Mouse (Mus musculus): ENCODE measurements around the gene Zg16. TPM values are rescaled to one million over a fixed set of nuclear protein-coding genes. Genes with fewer than 3 reads are reported as not detected.
A peak's percentile ranks its signal among the peaks of the same experiment; 100 is the strongest.

Zg16 gene
- polyA plus RNA-seq, 1 experiment from 2014 or later = not detected

DNA sequence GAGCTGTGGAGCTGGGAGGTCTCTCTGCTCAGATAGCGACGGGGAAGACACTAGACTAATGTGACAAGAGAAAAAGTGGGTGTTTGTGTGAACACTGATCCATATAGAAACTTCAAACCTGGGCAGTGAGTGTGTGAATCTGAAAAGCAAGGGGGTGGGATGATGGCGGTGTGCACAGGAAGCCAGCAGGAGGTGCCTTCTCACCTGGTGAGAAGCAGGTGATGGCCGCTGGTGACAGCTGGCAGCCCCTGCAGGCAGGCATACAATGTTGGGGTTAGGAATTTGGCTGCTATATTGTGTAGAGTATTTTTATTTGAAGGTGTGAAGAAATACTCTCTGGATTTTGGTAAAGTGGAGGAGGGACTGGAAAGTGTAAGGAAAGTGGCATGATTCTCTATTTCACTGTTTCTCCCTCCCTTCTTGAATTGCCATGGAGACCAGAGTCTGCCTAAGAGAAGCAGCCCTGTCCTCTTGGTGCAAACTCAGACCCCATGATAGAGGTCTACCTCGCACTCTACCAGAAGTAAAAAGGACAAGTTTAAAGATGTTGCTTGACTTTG is 32.0 kb downstream of the Zg16 start:
- H3K27me3 ChIP-seq (ENCODE audit: control insufficient read depth, insufficient read depth, low read depth, low read length) = no peaks in the 10 kb centered on the region
- H3K9ac ChIP-seq (ENCODE audit: low read depth, low read length) = no peak overlapping the region
- H3K27ac ChIP-seq (ENCODE audit: low read length) = no peak overlapping the region
- WGBS = 74% methylated on average over 5 of the region's 5 CpGs
- no peak overlapping the region for H3K4me2 ChIP-seq (ENCODE audit: low read length)
- no peak overlapping the region for H3K4me3 ChIP-seq (ENCODE audit: low read depth, low read length)
- H3K4me1 ChIP-seq (ENCODE audit: control insufficient read depth, insufficient read depth, low read length) = no peaks in the 10 kb centered on the region
- H3K36me3 ChIP-seq (ENCODE audit: control insufficient read depth, insufficient read depth, low read length) = no peaks in the 10 kb centered on the region
- no peak for ATAC-seq
- no peaks in the 10 kb centered on the region for H3K9me3 ChIP-seq (replicated peaks; ENCODE audit: control insufficient read depth, low read length, poor library complexity, severe bottlenecking)

GRCm38 (mm10) chr7:127041851-127042672 is 45.1 kb downstream of the Zg16 start, which contains the start of gene Kif22:
Gene Kif22 (minus strand): TSS chr7:127042471.
- Histone ChIP-seq H3K9ac (ENCODE audit: low read depth, low read length) (peak within 1 kb of the TSS; percentile 66), H3K36me3 (ENCODE audit: control insufficient read depth, insufficient read depth, low read length) (no peaks in the 10 kb centered on the region), H3K4me3 (ENCODE audit: low read depth, low read length) (peak within 1 kb of the TSS; percentile 55), H3K27ac (ENCODE audit: low read length) (peak within 1 kb of the TSS; percentile 48), H3K27me3 (ENCODE audit: control insufficient read depth, insufficient read depth, low read depth, low read length) (no peaks in the 10 kb centered on the region), H3K4me2 (ENCODE audit: low read length) (peak within 1 kb of the TSS; percentile 83), H3K4me1 (ENCODE audit: control insufficient read depth, insufficient read depth, low read length) (peaks cover 12% of the 10 kb centered on the region), H3K9me3 (replicated peaks; ENCODE audit: control insufficient read depth, low read length, poor library complexity, severe bottlenecking) (0 out of 2 replicates have a peak, but pooled peaks cover 2% of the 10 kb centered on the region)
- ATAC-seq = peak; percentile 80
- WGBS = under 1% methylated on average over 53 of the region's 53 CpGs

DNA sequence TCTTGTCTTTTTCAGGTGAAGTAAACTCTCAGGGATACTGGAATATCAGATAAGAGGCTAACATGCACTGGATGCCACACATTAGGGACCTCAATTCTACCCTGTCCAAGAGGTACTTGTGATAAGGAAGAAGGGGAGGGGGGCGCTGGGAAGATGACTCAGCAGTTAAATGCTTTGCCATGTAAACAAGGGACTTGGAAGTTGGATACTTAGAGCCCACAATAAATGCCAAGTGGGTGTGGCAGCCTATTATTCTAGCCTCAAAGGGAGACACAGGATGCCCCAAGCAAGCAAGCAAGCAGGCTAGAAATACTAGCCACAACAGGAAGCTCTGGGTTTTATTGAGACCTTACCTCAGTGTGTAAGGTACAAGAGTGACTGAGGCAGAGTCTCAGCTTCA is 55.9 kb downstream of the Zg16 start:
- H3K4me3 ChIP-seq (ENCODE audit: low read depth, low read length) = no peak overlapping the region

DNA sequence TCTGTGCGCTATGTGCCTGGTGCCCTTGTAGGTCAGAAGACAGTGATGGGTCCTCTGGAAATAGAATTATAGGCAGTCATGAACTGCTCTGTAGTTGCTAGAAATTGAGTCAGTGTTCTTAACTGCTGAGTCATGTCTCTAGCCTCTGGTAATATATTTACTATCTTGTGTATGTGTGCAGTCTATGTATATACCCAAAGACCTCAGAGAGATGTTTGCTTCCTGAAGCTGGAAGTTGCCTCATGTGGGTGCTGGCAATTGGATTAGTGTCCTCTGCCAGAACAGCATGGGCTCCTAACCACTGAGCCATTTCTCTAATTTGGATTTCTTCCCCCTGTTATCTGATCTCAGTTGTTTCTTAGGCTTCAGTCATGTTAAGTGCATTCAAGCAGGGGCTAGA is 57.0 kb downstream of the Zg16 start:
- H3K4me3 ChIP-seq (ENCODE audit: low read depth, low read length) = no peak overlapping the region
- WGBS = 100% methylated on average over 1 of the region's 1 CpGs
- ATAC-seq = no peak

More for the DNA sequence above, 55.9 kb downstream of the Zg16 start:
- no peak for ATAC-seq
- Histone ChIP-seq H3K27me3 (ENCODE audit: control insufficient read depth, insufficient read depth, low read depth, low read length) (no peaks in the 10 kb centered on the region), H3K4me2 (ENCODE audit: low read length) (no peak overlapping the region), H3K27ac (ENCODE audit: low read length) (no peak overlapping the region), H3K36me3 (ENCODE audit: control insufficient read depth, insufficient read depth, low read length) (no peaks in the 10 kb centered on the region), H3K4me1 (ENCODE audit: control insufficient read depth, insufficient read depth, low read length) (peaks cover 8% of the 10 kb centered on the region), H3K9me3 (replicated peaks; ENCODE audit: control insufficient read depth, low read length, poor library complexity, severe bottlenecking) (no peaks in the 10 kb centered on the region), H3K9ac (ENCODE audit: low read depth, low read length) (no peak overlapping the region)
- 83% methylated on average over 1 of the region's 1 CpGs for WGBS

GRCm38 (mm10) chr7:127027885-127028284 is 59.2 kb downstream of the Zg16 start:
- Histone ChIP-seq H3K4me2 (ENCODE audit: low read length) (peak overlapping the region; percentile 91), H3K9me3 (replicated peaks; ENCODE audit: control insufficient read depth, low read length, poor library complexity, severe bottlenecking) (no peaks in the 10 kb centered on the region), H3K27ac (ENCODE audit: low read length) (peak overlapping the region; percentile 100), H3K9ac (ENCODE audit: low read depth, low read length) (peak overlapping the region; percentile 75), H3K4me3 (ENCODE audit: low read depth, low read length) (peak overlapping the region; percentile 91), H3K36me3 (ENCODE audit: control insufficient read depth, insufficient read depth, low read length) (peaks cover 7% of the 10 kb centered on the region), H3K4me1 (ENCODE audit: control insufficient read depth, insufficient read depth, low read length) (peaks cover 30% of the 10 kb centered on the region), H3K27me3 (ENCODE audit: control insufficient read depth, insufficient read depth, low read depth, low read length) (no peaks in the 10 kb centered on the region)
- WGBS = 55% methylated on average over 8 of the region's 8 CpGs
- peak; percentile 18 for ATAC-seq

More for the DNA sequence above, 57.0 kb downstream of the Zg16 start:
- Histone ChIP-seq H3K9ac (ENCODE audit: low read depth, low read length) (no peak overlapping the region), H3K27me3 (ENCODE audit: control insufficient read depth, insufficient read depth, low read depth, low read length) (no peaks in the 10 kb centered on the region), H3K9me3 (replicated peaks; ENCODE audit: control insufficient read depth, low read length, poor library complexity, severe bottlenecking) (no peaks in the 10 kb centered on the region), H3K4me2 (ENCODE audit: low read length) (no peak overlapping the region), H3K4me1 (ENCODE audit: control insufficient read depth, insufficient read depth, low read length) (peaks cover 8% of the 10 kb centered on the region), H3K36me3 (ENCODE audit: control insufficient read depth, insufficient read depth, low read length) (no peaks in the 10 kb centered on the region), H3K27ac (ENCODE audit: low read length) (no peak overlapping the region)

DNA sequence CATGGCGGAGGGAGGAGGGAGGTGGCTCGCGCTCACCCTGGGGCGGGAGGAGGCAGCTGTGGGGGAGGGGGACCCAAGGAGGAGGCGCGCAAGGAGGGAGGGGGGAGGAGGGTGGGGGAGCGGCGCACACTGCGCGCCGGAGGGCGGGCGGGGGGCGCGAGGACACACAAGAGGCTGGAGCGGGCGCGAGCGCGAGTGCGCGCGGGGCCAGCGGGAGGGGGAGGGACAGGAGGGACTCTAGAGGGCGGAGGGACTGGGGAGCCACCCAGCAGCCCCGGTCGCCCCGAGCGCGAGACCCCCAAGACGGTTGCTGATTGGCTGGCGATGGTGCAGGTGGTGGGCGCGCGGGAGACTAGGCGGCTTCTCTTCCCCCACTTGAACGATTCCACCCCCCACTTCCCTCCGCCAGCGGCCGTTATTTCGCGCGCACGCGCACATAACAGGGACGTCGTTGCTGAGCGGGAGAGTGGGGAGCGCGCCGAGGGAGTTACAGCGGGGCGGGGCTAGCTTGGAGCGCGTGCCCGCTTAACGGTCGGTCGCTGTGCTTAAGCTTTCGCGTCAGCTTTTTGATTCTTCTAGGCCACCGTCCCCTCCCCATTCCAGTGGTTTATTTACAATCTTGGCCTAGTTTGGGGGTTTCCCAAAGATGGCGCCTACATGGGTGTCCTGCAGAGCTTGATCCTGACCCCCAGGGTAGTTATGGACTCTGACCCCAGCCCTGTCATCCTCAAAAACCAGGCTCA is 60.0 kb downstream of the Zg16 start, which contains the start of gene Maz:
TSS of gene Maz (minus strand) at position 54 of the 743 bp plus-strand sequence.
- peak within 1 kb of the TSS; percentile 100 for H3K27ac ChIP-seq (ENCODE audit: low read length)
- peak within 1 kb of the TSS; percentile 91 for H3K4me3 ChIP-seq (ENCODE audit: low read depth, low read length)
- WGBS = 0% methylated on average over 51 of the region's 63 CpGs
- H3K9me3 ChIP-seq (replicated peaks; ENCODE audit: control insufficient read depth, low read length, poor library complexity, severe bottlenecking) = no peaks in the 10 kb centered on the region
- peak; percentile 88 for ATAC-seq
- H3K4me1 ChIP-seq (ENCODE audit: control insufficient read depth, insufficient read depth, low read length) = peaks cover 37% of the 10 kb centered on the region
- peak within 1 kb of the TSS; percentile 100 for H3K9ac ChIP-seq (ENCODE audit: low read depth, low read length)
- H3K27me3 ChIP-seq (ENCODE audit: control insufficient read depth, insufficient read depth, low read depth, low read length) = no peaks in the 10 kb centered on the region
- peaks cover 10% of the 10 kb centered on the region for H3K36me3 ChIP-seq (ENCODE audit: control insufficient read depth, insufficient read depth, low read length)
- peak within 1 kb of the TSS; percentile 97 for H3K4me2 ChIP-seq (ENCODE audit: low read length)

GRCm38 (mm10) chr7:127026616-127026983 is 60.5 kb downstream of the Zg16 start:
- no CpG with 5 or more reads among the region's 48 CpGs for WGBS
- Histone ChIP-seq H3K27ac (ENCODE audit: low read length) (peak overlapping the region; percentile 100), H3K9me3 (replicated peaks; ENCODE audit: control insufficient read depth, low read length, poor library complexity, severe bottlenecking) (no peaks in the 10 kb centered on the region), H3K36me3 (ENCODE audit: control insufficient read depth, insufficient read depth, low read length) (peaks cover 10% of the 10 kb centered on the region), H3K4me1 (ENCODE audit: control insufficient read depth, insufficient read depth, low read length) (peaks cover 40% of the 10 kb centered on the region), H3K4me3 (ENCODE audit: low read depth, low read length) (peak overlapping the region; percentile 91), H3K27me3 (ENCODE audit: control insufficient read depth, insufficient read depth, low read depth, low read length) (no peaks in the 10 kb centered on the region), H3K4me2 (ENCODE audit: low read length) (peak overlapping the region; percentile 97), H3K9ac (ENCODE audit: low read depth, low read length) (peak overlapping the region; percentile 100)
- no peak for ATAC-seq

- 0 out of 2 replicates have a peak, but pooled peaks have one; percentile 4 for ATAC-seq
- WGBS = under 1% methylated on average over 28 of the region's 48 CpGs
- H3K9me3 ChIP-seq (replicated peaks; ENCODE audit: control insufficient read depth, low read length, poor library complexity, severe bottlenecking) = no peaks in the 10 kb centered on the region
Measured at GRCm38 (mm10) chr7:127026161-127026600, 60.9 kb downstream of the Zg16 start.

More at GRCm38 (mm10) chr7:127026161-127026600, 60.9 kb downstream of the Zg16 start:
- H3K27ac ChIP-seq (ENCODE audit: low read length) = peak overlapping the region; percentile 100
- peak overlapping the region; percentile 97 for H3K4me2 ChIP-seq (ENCODE audit: low read length)
- peaks cover 44% of the 10 kb centered on the region for H3K4me1 ChIP-seq (ENCODE audit: control insufficient read depth, insufficient read depth, low read length)
- H3K4me3 ChIP-seq (ENCODE audit: low read depth, low read length) = peak overlapping the region; percentile 91
- H3K9ac ChIP-seq (ENCODE audit: low read depth, low read length) = peak overlapping the region; percentile 100
- no peaks in the 10 kb centered on the region for H3K27me3 ChIP-seq (ENCODE audit: control insufficient read depth, insufficient read depth, low read depth, low read length)
- H3K36me3 ChIP-seq (ENCODE audit: control insufficient read depth, insufficient read depth, low read length) = peaks cover 10% of the 10 kb centered on the region

Measured in midbrain, embryonic 16.5 days (tissue).